Mouse (Mus musculus) hindbrain, embryonic 16.5 days (tissue): ENCODE results near the gene Tmem245. TPM values are rescaled to one million over a fixed set of nuclear protein-coding genes. Genes with fewer than 3 reads are reported as not detected.
"Not testable (repeated sequence)": the region's sequence is repeated elsewhere in the genome, so short reads cannot be mapped to it uniquely, and the experiment has no call there.

Experiments used
- ATAC-seq: fragments of 200-750 bp; cut with Nextera tagmentation; 2 replicates; pipeline ENCODE4 v1.8.0; 2017; ENCODE audit warnings: moderate TSS enrichment, moderate library complexity
- H3K27ac ChIP-seq: fragments of 300-500 bp; sonication (generic); 2 replicates; pipeline ENCODE4 v1.5.1; 2014; ENCODE audit warnings: low read depth, mild to moderate bottlenecking, control low read depth, low read length, moderate library complexity
- H3K27me3 ChIP-seq: fragments of 300-500 bp; sonication (generic); replicated peaks from 2 replicates; pipeline ENCODE4 v1.6.1; 2014; ENCODE audit warnings: low read length; ENCODE audit not compliant: control insufficient read depth, insufficient read depth
- H3K36me3 ChIP-seq: fragments of 300-500 bp; sonication (generic); 2 replicates; pipeline ENCODE4 v1.6.1; 2014; ENCODE audit warnings: mild to moderate bottlenecking, low read length, moderate library complexity, mixed read lengths; ENCODE audit not compliant: control insufficient read depth, insufficient read depth
- H3K4me1 ChIP-seq: fragments of 300-500 bp; sonication (generic); 2 replicates; pipeline ENCODE4 v1.6.1; 2014; ENCODE audit warnings: low read depth, low read length; ENCODE audit not compliant: control insufficient read depth, insufficient read depth
- H3K4me2 ChIP-seq: fragments of 300-500 bp; sonication (generic); 2 replicates; pipeline ENCODE4 v1.6.1; 2014; ENCODE audit warnings: mild to moderate bottlenecking, low read length, control low read depth, moderate library complexity
- H3K4me3 ChIP-seq: fragments of 300-500 bp; sonication (generic); 2 replicates; pipeline ENCODE4 v1.5.1; 2014; ENCODE audit warnings: mild to moderate bottlenecking, low read length, control low read depth, moderate library complexity
- H3K9ac ChIP-seq: fragments of 300-500 bp; sonication (generic); 2 replicates; pipeline ENCODE4 v1.6.1; 2014; ENCODE audit warnings: low read depth, mild to moderate bottlenecking, control low read depth, low read length, moderate library complexity
- H3K9me3 ChIP-seq: fragments of 300-500 bp; sonication (generic); 2 replicates; pipeline ENCODE4 v1.6.1; 2014; ENCODE audit warnings: mild to moderate bottlenecking, low read length, moderate library complexity; ENCODE audit not compliant: control insufficient read depth
- WGBS: fragments of 180-500 bp; shearing (Covaris S2); extraction: QIAGEN DNeasy Blood & Tissue Kit; methylation state at CpG from one replicate; pipeline ENCODE4 v1.1.7; 2014; 5-methylcytosine and 5-hydroxymethylcytosine counted together
- polyA plus RNA-seq: library from polyadenylated mRNA; unstranded; fragments of >200 nt; fragmentation: Nextera tagmentation; extraction: Ambion mirVana; gene quantifications from 2 replicates; pipeline ENCODE4 v1.2.1, GENCODE M21; 2015

Gene Tmem245
- polyA plus RNA-seq, 1 experiment from 2014 or later = 9.5 TPM

DNA sequence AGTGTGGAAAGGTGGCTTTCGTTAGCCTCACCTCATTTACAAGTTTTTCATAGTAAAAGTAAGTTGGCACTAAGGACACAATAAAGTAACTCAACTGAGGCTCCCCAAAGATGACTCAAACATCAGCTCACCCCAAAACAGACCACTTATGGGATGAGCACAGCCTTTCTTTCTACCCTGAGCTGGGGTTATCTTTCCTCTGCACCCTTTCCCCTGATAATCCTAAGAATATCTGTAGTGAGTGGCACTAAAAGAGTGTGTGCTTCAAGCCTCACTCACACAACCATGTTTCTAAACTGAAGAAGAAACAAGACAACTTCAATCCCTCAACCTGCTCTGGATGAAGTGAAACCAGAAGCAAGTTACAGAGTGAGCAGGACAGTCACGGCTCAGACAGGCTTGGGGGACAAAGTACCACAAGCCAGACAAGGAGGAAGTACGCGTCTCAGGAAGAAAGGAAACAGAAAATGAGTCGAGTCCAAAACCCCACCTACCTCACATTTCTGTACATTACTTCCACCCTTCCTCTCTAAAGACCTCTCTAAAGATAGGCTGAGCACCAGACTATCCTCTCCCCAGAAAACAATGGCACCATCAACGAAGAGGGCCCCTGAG is 54.6 kb downstream of the Tmem245 start:
- no peak overlapping the region for H3K27ac ChIP-seq
- no peak overlapping the region for H3K9ac ChIP-seq
- H3K9me3 ChIP-seq = no peaks in the 10 kb centered on the region
- no peak overlapping the region for H3K4me3 ChIP-seq
- 91% methylated on average over 6 of the region's 6 CpGs for WGBS
- H3K36me3 ChIP-seq = peaks cover 6% of the 10 kb centered on the region; the same call in 1 of the 2 replicates
- H3K4me1 ChIP-seq = no peaks in the 10 kb centered on the region
- no peak for ATAC-seq
- H3K27me3 ChIP-seq = no peaks in the 10 kb centered on the region
- H3K4me2 ChIP-seq = no peak overlapping the region

DNA sequence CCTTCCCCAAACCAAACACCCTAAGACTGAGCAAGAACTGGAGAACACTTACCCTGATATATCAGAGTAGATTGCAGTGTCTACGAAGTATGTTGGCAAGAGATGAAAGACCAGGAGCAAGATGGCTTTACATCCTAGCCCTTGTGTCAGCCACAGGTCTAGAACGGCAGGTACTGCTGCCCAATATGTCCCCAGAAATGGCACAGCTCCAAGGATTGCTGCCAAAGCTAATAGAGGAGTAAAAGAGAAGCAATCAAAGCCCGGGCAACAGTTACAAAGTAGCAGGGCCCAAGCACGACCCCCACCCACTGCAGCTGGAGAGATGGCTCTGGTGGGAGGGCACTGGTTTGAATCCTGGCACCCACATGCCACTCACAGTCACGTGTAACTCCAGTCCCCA is 58.8 kb downstream of the Tmem245 start:
- Histone ChIP-seq H3K9ac (no peak overlapping the region), H3K36me3 (peaks cover 7% of the 10 kb centered on the region; the same call in 1 of the 2 replicates), H3K4me1 (no peaks in the 10 kb centered on the region), H3K27ac (no peak overlapping the region), H3K4me3 (no peak overlapping the region), H3K9me3 (no peaks in the 10 kb centered on the region), H3K27me3 (no peaks in the 10 kb centered on the region), H3K4me2 (no peak overlapping the region)
- no peak; the same call in 1 of the 2 replicates for ATAC-seq
- 74% methylated on average over 5 of the region's 5 CpGs for WGBS

- H3K36me3 ChIP-seq = peaks cover 7% of the 10 kb centered on the region; the same call in 1 of the 2 replicates
- H3K27me3 ChIP-seq = no peaks in the 10 kb centered on the region
- no peak for ATAC-seq
- no peak overlapping the region for H3K9ac ChIP-seq
- WGBS = 93% methylated on average over 6 of the region's 6 CpGs
- H3K4me2 ChIP-seq = no peak overlapping the region
- H3K27ac ChIP-seq = no peak overlapping the region
- H3K4me3 ChIP-seq = no peak overlapping the region
- H3K9me3 ChIP-seq = no peaks in the 10 kb centered on the region
- H3K4me1 ChIP-seq = no peaks in the 10 kb centered on the region
These were observed 60.8 kb downstream of the Tmem245 start for GRCm38 (mm10) chr4:56886286-56886979.

DNA sequence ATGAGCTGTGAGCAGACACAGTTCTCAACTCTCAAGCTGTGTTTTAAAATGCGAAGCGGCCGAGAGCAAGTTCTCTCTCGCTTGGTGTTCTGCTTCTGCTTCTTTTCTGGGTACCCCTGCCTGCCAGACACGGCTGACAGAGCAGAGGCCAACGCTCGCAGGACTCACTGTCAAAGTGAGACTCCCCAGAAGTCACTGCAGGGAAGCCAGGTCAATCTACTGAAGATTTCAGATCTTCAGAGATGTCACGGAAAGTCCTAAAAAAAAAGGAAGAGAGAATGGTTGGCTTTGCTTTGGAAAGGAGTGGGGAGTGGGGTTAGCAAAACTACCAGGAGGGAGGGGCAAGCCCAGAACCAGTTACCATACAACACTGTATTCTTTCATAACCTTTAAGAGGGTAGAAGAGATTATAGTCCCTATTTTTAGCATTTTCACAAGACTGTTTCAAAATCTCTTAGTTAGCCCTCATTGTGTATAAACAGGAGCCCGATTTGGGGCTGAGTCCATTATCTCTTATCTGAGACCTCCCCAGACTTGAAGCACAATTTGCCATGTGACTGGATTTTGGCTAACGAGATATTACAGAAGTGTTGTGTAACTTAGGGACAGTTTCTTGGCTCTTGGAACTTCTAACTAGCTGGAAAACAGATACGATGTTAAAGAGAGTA is 67.1 kb downstream of the Tmem245 start:
- no peak for ATAC-seq
- H3K4me3 ChIP-seq = no peak overlapping the region
- 89% methylated on average over 11 of the region's 11 CpGs for WGBS
- 0 out of 2 replicates have a peak, but pooled peaks cover 5% of the 10 kb centered on the region for H3K36me3 ChIP-seq
- H3K9me3 ChIP-seq = no peaks in the 10 kb centered on the region
- no peaks in the 10 kb centered on the region for H3K4me1 ChIP-seq
- H3K27me3 ChIP-seq = no peaks in the 10 kb centered on the region
- no peak overlapping the region for H3K4me2 ChIP-seq
- H3K27ac ChIP-seq = no peak overlapping the region
- no peak overlapping the region for H3K9ac ChIP-seq

- WGBS = 94% methylated on average over 7 of the region's 7 CpGs
- Histone ChIP-seq H3K36me3 (0 out of 2 replicates have a peak, but pooled peaks cover 10% of the 10 kb centered on the region), H3K27me3 (no peaks in the 10 kb centered on the region), H3K4me2 (no peak overlapping the region), H3K9ac (no peak overlapping the region), H3K4me3 (no peak overlapping the region), H3K27ac (no peak overlapping the region), H3K4me1 (no peaks in the 10 kb centered on the region), H3K9me3 (no peaks in the 10 kb centered on the region)
- ATAC-seq = no peak
These were observed 68.3 kb downstream of the Tmem245 start for GRCm38 (mm10) chr4:56878971-56879370.

DNA sequence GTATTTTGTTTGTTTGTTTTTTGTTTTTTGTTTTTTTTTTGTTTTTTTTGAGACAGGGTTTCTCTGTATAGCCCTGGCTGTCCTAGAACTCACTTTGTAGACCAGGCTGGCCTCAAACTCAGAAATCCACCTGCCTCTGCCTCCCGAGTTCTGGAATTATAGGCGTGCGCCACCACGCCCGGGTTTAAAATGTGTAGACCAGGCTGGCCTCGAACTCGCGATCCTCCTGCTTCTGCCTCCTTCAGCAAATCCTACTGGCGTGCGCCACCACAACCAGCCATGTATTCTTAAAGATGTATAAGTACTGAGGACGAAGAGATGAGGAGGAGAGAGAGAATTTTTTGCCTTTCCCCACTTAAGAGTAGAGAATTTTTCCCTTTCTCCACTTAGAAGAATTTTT is 76.7 kb downstream of the Tmem245 start:
- H3K9ac ChIP-seq, H3K27ac ChIP-seq, H3K4me1 ChIP-seq, H3K4me3 ChIP-seq, H3K4me2 ChIP-seq, H3K36me3 ChIP-seq, ATAC-seq, H3K9me3 ChIP-seq, H3K27me3 ChIP-seq: not testable (repeated sequence)
- 97% methylated on average over 11 of the region's 11 CpGs for WGBS

DNA sequence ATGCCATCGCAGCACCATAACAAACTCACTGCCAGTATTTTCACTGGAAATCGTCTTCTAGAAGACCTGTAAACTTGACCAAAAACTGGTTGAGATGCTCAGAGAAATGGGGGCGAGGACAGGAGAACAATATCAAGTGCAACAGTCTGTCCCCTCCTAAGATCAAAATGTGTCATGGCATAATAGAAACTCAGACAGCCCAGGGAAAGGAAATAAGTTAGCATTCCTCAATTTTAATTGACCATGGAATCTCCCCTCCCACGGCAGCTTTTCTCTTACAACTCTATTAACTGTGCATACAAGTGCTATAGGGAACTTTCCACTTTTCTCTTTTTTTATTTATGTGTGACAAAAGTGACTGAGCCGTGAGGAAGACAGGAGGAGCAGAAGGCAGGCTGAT is 79.5 kb downstream of the Tmem245 start:
- Histone ChIP-seq H3K27me3 (no peaks in the 10 kb centered on the region), H3K36me3 (no peaks in the 10 kb centered on the region), H3K4me1 (peaks cover 11% of the 10 kb centered on the region), H3K4me3 (no peak overlapping the region), H3K27ac (no peak overlapping the region), H3K9ac (no peak overlapping the region), H3K4me2 (no peak overlapping the region), H3K9me3 (no peaks in the 10 kb centered on the region)
- ATAC-seq = no peak
- 70% methylated on average over 5 of the region's 5 CpGs for WGBS

- Histone ChIP-seq H3K4me3 (no peak overlapping the region), H3K4me2 (no peak overlapping the region), H3K9ac (no peak overlapping the region), H3K27ac (no peak overlapping the region), H3K4me1 (peaks cover 11% of the 10 kb centered on the region), H3K36me3 (no peaks in the 10 kb centered on the region), H3K27me3 (no peaks in the 10 kb centered on the region), H3K9me3 (no peaks in the 10 kb centered on the region)
- ATAC-seq = no peak
- 40% methylated on average over 4 of the region's 4 CpGs for WGBS
These were observed 81.3 kb downstream of the Tmem245 start for GRCm38 (mm10) chr4:56865971-56866370.

- H3K9ac ChIP-seq = peak within 1 kb of the TSS; percentile 92
- peak within 1 kb of the TSS; percentile 93 for H3K4me3 ChIP-seq
- WGBS = 0% methylated on average over 44 of the region's 45 CpGs
- peak within 1 kb of the TSS; percentile 89 for H3K27ac ChIP-seq
- H3K9me3 ChIP-seq = no peaks in the 10 kb centered on the region
- no peaks in the 10 kb centered on the region for H3K36me3 ChIP-seq
- peaks cover 11% of the 10 kb centered on the region for H3K4me1 ChIP-seq
- peak; percentile 97 for ATAC-seq
- peak within 1 kb of the TSS; percentile 90 for H3K4me2 ChIP-seq
- H3K27me3 ChIP-seq = no peaks in the 10 kb centered on the region
These were observed 82.2 kb downstream of the Tmem245 start, which contains the start of gene Ctnnal1 for GRCm38 (mm10) chr4:56865003-56865511. Gene Ctnnal1, minus strand, starts transcription at chr4:56865188.
